In genomic region chr16:24501628-24502294, GRCm38 (mm10) we compare ENCODE assay signal across 12 mouse cellular contexts.
DNase-seq lines count a peak whose midpoint lies in the region; ATAC-seq and TF ChIP-seq lines count a peak whose summit lies in the region.
"Had no signal": no experiment of that assay in that cellular context is flagged by ENCODE, and none has a peak within 500 bp of the region (broad histone marks: within the 10 kb centered on the region; RNA-seq: fewer than 3 reads in every experiment).

No protein-coding gene starts in this region.

- H3K27me3 ChIP-seq in forebrain, embryonic 16.5 days (replicated peaks; ENCODE audit: control insufficient read depth, insufficient read depth, low read length): no peaks in the 10 kb centered on the region
- H3K27me3 ChIP-seq in forebrain, embryonic 11.5 days (ENCODE audit: control insufficient read depth, insufficient read depth, low read length): no peaks in the 10 kb centered on the region
- no peaks in the 10 kb centered on the region for H3K27me3 ChIP-seq in hindbrain, embryonic 15.5 days
- no peaks in the 10 kb centered on the region for H3K27me3 ChIP-seq in hindbrain, embryonic 14.5 days (ENCODE audit: control insufficient read depth, insufficient read depth, low read length)
- no peaks in the 10 kb centered on the region for H3K27me3 ChIP-seq in heart, embryonic 12.5 days (replicated peaks)
- H3K27me3 ChIP-seq in limb, embryonic 14.5 days (ENCODE audit: control insufficient read depth, insufficient read depth, low read length): no peaks in the 10 kb centered on the region
- H3K27me3 ChIP-seq: forebrain, embryonic 12.5 days had no signal

- no peak for TF ChIP-seq POLR2A in limb, embryonic 14.5 days (IDR thresholded peaks at IDR 0.05; ENCODE audit: borderline replicate concordance, extremely low read depth, insufficient read depth, insufficient read length)

- no peaks in the 10 kb centered on the region for H3K9me3 ChIP-seq in forebrain, embryonic 16.5 days (ENCODE audit: control insufficient read depth, low read length)
- no peaks in the 10 kb centered on the region for H3K9me3 ChIP-seq in forebrain, embryonic 11.5 days (ENCODE audit: control insufficient read depth, low read length)
- H3K9me3 ChIP-seq in hindbrain, embryonic 15.5 days: no peaks in the 10 kb centered on the region
- H3K9me3 ChIP-seq in hindbrain, embryonic 14.5 days (ENCODE audit: control insufficient read depth, low read length): no peaks in the 10 kb centered on the region
- H3K9me3 ChIP-seq in heart, embryonic 12.5 days (replicated peaks): no peaks in the 10 kb centered on the region
- H3K9me3 ChIP-seq in limb, embryonic 14.5 days (ENCODE audit: control insufficient read depth, low read length): no peaks in the 10 kb centered on the region
- H3K9me3 ChIP-seq: forebrain, embryonic 12.5 days had no signal

- H3K4me3 ChIP-seq in forebrain, embryonic 16.5 days (replicated peaks; ENCODE audit: low read length): no peak overlapping the region
- no peak overlapping the region for H3K4me3 ChIP-seq in forebrain, embryonic 11.5 days (ENCODE audit: low read depth, low read length)
- H3K4me3 ChIP-seq in hindbrain, embryonic 15.5 days: no peak overlapping the region
- no peak overlapping the region for H3K4me3 ChIP-seq in hindbrain, embryonic 14.5 days (replicated peaks; ENCODE audit: low read length)
- H3K4me3 ChIP-seq in heart, embryonic 12.5 days: no peak overlapping the region
- H3K4me3 ChIP-seq in limb, embryonic 14.5 days (replicated peaks; ENCODE audit: low read length): no peak overlapping the region
- H3K4me3 ChIP-seq: forebrain, embryonic 12.5 days had no signal

- no peaks in the 10 kb centered on the region for H3K36me3 ChIP-seq in forebrain, embryonic 16.5 days (ENCODE audit: control insufficient read depth, insufficient read depth)
- H3K36me3 ChIP-seq in forebrain, embryonic 11.5 days (ENCODE audit: control insufficient read depth, insufficient read depth, low read length): no peaks in the 10 kb centered on the region
- H3K36me3 ChIP-seq in hindbrain, embryonic 15.5 days: no peaks in the 10 kb centered on the region
- H3K36me3 ChIP-seq in hindbrain, embryonic 14.5 days (replicated peaks; ENCODE audit: control insufficient read depth, insufficient read depth): no peaks in the 10 kb centered on the region
- H3K36me3 ChIP-seq in heart, embryonic 12.5 days: no peaks in the 10 kb centered on the region
- no peaks in the 10 kb centered on the region for H3K36me3 ChIP-seq in limb, embryonic 14.5 days (ENCODE audit: control insufficient read depth, insufficient read depth, low read length)
- H3K36me3 ChIP-seq: forebrain, embryonic 12.5 days had no signal

- no peak for DNase-seq in forebrain, embryonic 11.5 days (ENCODE audit: low spot score)
- DNase-seq in hindbrain, embryonic 14.5 days (ENCODE audit: low spot score): no peak
- no peak for DNase-seq in limb, embryonic 14.5 days (ENCODE audit: low spot score)
- DNase-seq in layer of hippocampus, adult 9-10 months (ENCODE audit: low spot score): no peak
- no peak for DNase-seq in right cerebral cortex, postnatal 36 days (ENCODE audit: low spot score in 2 of 2)
- DNase-seq: cerebellum, adult 11 months; kidney, postnatal 10 days had no signal

- H3K27ac ChIP-seq in forebrain, embryonic 16.5 days (ENCODE audit: low read length): no peak overlapping the region
- no peak overlapping the region for H3K27ac ChIP-seq in forebrain, embryonic 11.5 days (ENCODE audit: low read depth, low read length)
- H3K27ac ChIP-seq in hindbrain, embryonic 15.5 days (replicated peaks): no peak overlapping the region
- H3K27ac ChIP-seq in hindbrain, embryonic 14.5 days: no peak overlapping the region
- H3K27ac ChIP-seq in heart, embryonic 12.5 days (ENCODE audit: poor library complexity, severe bottlenecking): peak overlapping the region; percentile 79
- no peak overlapping the region for H3K27ac ChIP-seq in limb, embryonic 14.5 days (replicated peaks; ENCODE audit: low read depth, low read length)
- H3K27ac ChIP-seq: forebrain, embryonic 12.5 days had no signal

- H3K9ac ChIP-seq in forebrain, embryonic 16.5 days (replicated peaks; ENCODE audit: low read depth, low read length): no peak overlapping the region
- H3K9ac ChIP-seq in forebrain, embryonic 11.5 days (ENCODE audit: low read length): no peak overlapping the region
- H3K9ac ChIP-seq in hindbrain, embryonic 15.5 days: no peak overlapping the region
- no peak overlapping the region for H3K9ac ChIP-seq in hindbrain, embryonic 14.5 days
- H3K9ac ChIP-seq in heart, embryonic 12.5 days: no peak overlapping the region
- H3K9ac ChIP-seq in limb, embryonic 14.5 days (ENCODE audit: low read depth, low read length, severe bottlenecking): no peak overlapping the region
- H3K9ac ChIP-seq: forebrain, embryonic 12.5 days had no signal

- 79% methylated on average over 11 of the region's 11 CpGs for WGBS in forebrain, embryonic 16.5 days
- WGBS in forebrain, embryonic 11.5 days: 76% methylated on average over 11 of the region's 11 CpGs
- 74% methylated on average over 11 of the region's 11 CpGs for WGBS in hindbrain, embryonic 15.5 days
- WGBS in hindbrain, embryonic 14.5 days: 70% methylated on average over 11 of the region's 11 CpGs
- 32% methylated on average over 11 of the region's 11 CpGs for WGBS in heart, embryonic 12.5 days
- 78% methylated on average over 11 of the region's 11 CpGs for WGBS in limb, embryonic 14.5 days

- peak; percentile 28; the same call in 1 of the 2 replicates for ATAC-seq in forebrain, embryonic 16.5 days
- ATAC-seq in forebrain, embryonic 11.5 days (replicated peaks; ENCODE audit: low FRiP score): no peak
- ATAC-seq in hindbrain, embryonic 15.5 days (ENCODE audit: low FRiP score, low read depth): peak; percentile 70; the same call in 1 of the 2 replicates
- no peak; the same call in 1 of the 2 replicates for ATAC-seq in hindbrain, embryonic 14.5 days (ENCODE audit: low FRiP score)
- ATAC-seq in heart, embryonic 12.5 days (ENCODE audit: insufficient number of reproducible peaks, low FRiP score): peak; percentile 67
- ATAC-seq in limb, embryonic 14.5 days (ENCODE audit: low FRiP score, low read depth): peak; percentile 37; the same call in 1 of the 2 replicates

- no peak overlapping the region for H3K4me2 ChIP-seq in forebrain, embryonic 16.5 days (ENCODE audit: low read length)
- no peak overlapping the region for H3K4me2 ChIP-seq in forebrain, embryonic 11.5 days (ENCODE audit: low read depth, low read length, severe bottlenecking)
- H3K4me2 ChIP-seq in hindbrain, embryonic 15.5 days: no peak overlapping the region
- no peak overlapping the region for H3K4me2 ChIP-seq in hindbrain, embryonic 14.5 days (replicated peaks)
- peak overlapping the region; percentile 22; the same call in 1 of the 2 replicates for H3K4me2 ChIP-seq in heart, embryonic 12.5 days
- no peak overlapping the region for H3K4me2 ChIP-seq in limb, embryonic 14.5 days (replicated peaks; ENCODE audit: low read depth, low read length, severe bottlenecking)
- H3K4me2 ChIP-seq: forebrain, embryonic 12.5 days; liver, embryonic 11.5 days had no signal

- H3K4me1 ChIP-seq in forebrain, embryonic 16.5 days (replicated peaks; ENCODE audit: control insufficient read depth, insufficient read depth, low read length): 0 out of 2 replicates have a peak, but pooled peaks cover 2% of the 10 kb centered on the region
- no peaks in the 10 kb centered on the region for H3K4me1 ChIP-seq in forebrain, embryonic 11.5 days (replicated peaks; ENCODE audit: control insufficient read depth, insufficient read depth, low read length)
- peaks cover 16% of the 10 kb centered on the region for H3K4me1 ChIP-seq in hindbrain, embryonic 15.5 days (replicated peaks)
- H3K4me1 ChIP-seq in hindbrain, embryonic 14.5 days (replicated peaks; ENCODE audit: control insufficient read depth, insufficient read depth, low read length): peaks cover 9% of the 10 kb centered on the region
- peaks cover 70% of the 10 kb centered on the region for H3K4me1 ChIP-seq in heart, embryonic 12.5 days (replicated peaks)
- peaks cover 16% of the 10 kb centered on the region for H3K4me1 ChIP-seq in limb, embryonic 14.5 days (ENCODE audit: control insufficient read depth, insufficient read depth, low read length)

Comparison
In these comparisons a context has a peak if more than half of its experiments do, and no peak if none do; other contexts are left out.
1. ATAC-seq: peak in forebrain, embryonic 16.5 days (single experiment), hindbrain, embryonic 15.5 days (single experiment), heart, embryonic 12.5 days (single experiment) and limb, embryonic 14.5 days (single experiment); none in forebrain, embryonic 11.5 days (single experiment) and hindbrain, embryonic 14.5 days (single experiment).